Mouse (Mus musculus) CH12.LX (cell line): Measurements from ENCODE around the gene Clmn. TPM values are rescaled to one million over a fixed set of nuclear protein-coding genes. Genes with fewer than 3 reads are reported as not detected.

Experiments
- DNase-seq: peaks from one replicate; pipeline ENCODE4 v3.0.0-alpha.2; 2013; ENCODE audit errors: extremely low read depth
- H3K27ac ChIP-seq: 2 replicates; pipeline ENCODE4 v1.5.1; 2012; ENCODE audit warnings: low read depth, mild to moderate bottlenecking, control low read depth, moderate library complexity; ENCODE audit not compliant: insufficient read depth
- H3K27me3 ChIP-seq: replicated peaks from 2 replicates; pipeline ENCODE3; 2012; ENCODE audit warnings: inconsistent platforms
- H3K36me3 ChIP-seq, 2 experiments: replicated peaks in 1 of 2; 2 replicates each; pipeline versions ENCODE3 to v1.6.1; 2012; ENCODE audit warnings: inconsistent platforms in 1 of 2, low read length in 1 of 2, mild to moderate bottlenecking in 1 of 2, mixed read lengths in 1 of 2, moderate library complexity in 1 of 2; ENCODE audit not compliant: control insufficient read depth in 1 of 2, insufficient read depth in 1 of 2
- H3K4me1 ChIP-seq, 2 experiments: 2 replicates each; pipeline ENCODE4 v1.6.1; 2012; ENCODE audit warnings: inconsistent platforms in 1 of 2, moderate library complexity in 1 of 2; ENCODE audit not compliant: insufficient read depth in 2 of 2, control insufficient read depth in 1 of 2
- H3K4me2 ChIP-seq: 2 replicates; pipeline ENCODE4 v1.6.1; 2012; ENCODE audit warnings: low read depth, mild to moderate bottlenecking, control low read depth; ENCODE audit not compliant: poor library complexity, insufficient read depth, severe bottlenecking
- H3K4me3 ChIP-seq, 3 experiments: fragments of 150-350 bp in 1 of 3; sonication (generic) in 1 of 3; replicated peaks in 1 of 3; 2 replicates each; pipeline versions ENCODE3 to v1.5.1; 2011 to 2012; ENCODE audit warnings: low read depth in 2 of 3, low read length in 2 of 3, mild to moderate bottlenecking in 2 of 3, moderate library complexity in 2 of 3, control low read depth in 1 of 3, improper control_type of control experiment in 1 of 3, inconsistent platforms in 1 of 3, mixed read lengths in 1 of 3; ENCODE audit not compliant: poor library complexity in 1 of 3
- H3K79me2 ChIP-seq: replicated peaks from 2 replicates; pipeline ENCODE4 v1.6.1; 2012; ENCODE audit warnings: mild to moderate bottlenecking, moderate library complexity; ENCODE audit not compliant: control insufficient read depth, poor library complexity, insufficient read depth, severe bottlenecking; ENCODE audit errors: extremely low read depth
- H3K9ac ChIP-seq: 2 replicates; pipeline ENCODE4 v1.6.1; 2012; ENCODE audit warnings: low read depth, mild to moderate bottlenecking, control low read depth, moderate library complexity; ENCODE audit not compliant: insufficient read depth
- H3K9me3 ChIP-seq: replicated peaks from 2 replicates; pipeline ENCODE3; 2012; ENCODE audit warnings: low read length, inconsistent platforms, mixed read lengths
- BHLHE40 ChIP-seq: IDR thresholded peaks from 2 replicates; pipeline ENCODE4 v1.6.1; 2011; ENCODE audit warnings: mild to moderate bottlenecking, low read depth, low read length, improper control_type of control experiment
- CHD1 ChIP-seq: IDR thresholded peaks from 2 replicates; pipeline ENCODE4 v1.6.1; 2012; ENCODE audit warnings: low read depth, low read length, improper control_type of control experiment, inconsistent platforms
- CHD2 ChIP-seq: IDR thresholded peaks from 2 replicates; pipeline ENCODE4 v1.6.1; 2011; ENCODE audit warnings: low read length, improper control_type of control experiment
- E2F4 ChIP-seq: IDR thresholded peaks from 2 replicates; pipeline ENCODE4 v1.6.1; 2011; ENCODE audit warnings: low read depth, low read length, improper control_type of control experiment; ENCODE audit not compliant: insufficient replicate concordance
- EP300 ChIP-seq: IDR thresholded peaks from 2 replicates; pipeline ENCODE4 v1.6.1; 2011; ENCODE audit warnings: low read length, improper control_type of control experiment
- ETS1 ChIP-seq: conservative IDR thresholded peaks from 2 replicates; pipeline ENCODE4 v1.6.1; 2012; ENCODE audit warnings: low read depth, mild to moderate bottlenecking, inconsistent platforms, low read length, improper control_type of control experiment, moderate library complexity
- IRF4 ChIP-seq: IDR thresholded peaks from 2 replicates; pipeline ENCODE4 v1.6.1; 2014; ENCODE audit warnings: low read depth, mild to moderate bottlenecking, inconsistent platforms, low read length, improper control_type of control experiment
- JUND ChIP-seq: conservative IDR thresholded peaks from 2 replicates; pipeline ENCODE4 v1.6.1; 2011; ENCODE audit warnings: low read depth, low read length, improper control_type of control experiment
- MAFK ChIP-seq: IDR thresholded peaks from 2 replicates; pipeline ENCODE4 v1.6.1; 2011; ENCODE audit warnings: low read length, improper control_type of control experiment; ENCODE audit not compliant: insufficient replicate concordance
- MEF2A ChIP-seq: IDR thresholded peaks from 2 replicates; pipeline ENCODE4 v1.6.1; 2014; ENCODE audit warnings: low read depth, mild to moderate bottlenecking, inconsistent platforms, low read length, improper control_type of control experiment, borderline replicate concordance
- MXI1 ChIP-seq: IDR thresholded peaks from 2 replicates; pipeline ENCODE4 v1.6.1; 2011; ENCODE audit warnings: mild to moderate bottlenecking, low read depth, low read length, improper control_type of control experiment
- NELFE ChIP-seq: IDR thresholded peaks from 2 replicates; pipeline ENCODE4 v1.6.1; 2011; ENCODE audit warnings: low read depth, low read length, improper control_type of control experiment
- POLR2A ChIP-seq: IDR thresholded peaks from 2 replicates; pipeline ENCODE4 v1.6.1; 2011; ENCODE audit warnings: low read depth, mild to moderate bottlenecking, improper control_type of control experiment, low read length
- POLR2AphosphoS2 ChIP-seq: IDR thresholded peaks from 2 replicates; pipeline ENCODE4 v1.6.1; 2011; ENCODE audit warnings: low read depth, low read length, improper control_type of control experiment
- RAD21 ChIP-seq: IDR thresholded peaks from 2 replicates; pipeline ENCODE4 v1.6.1; 2011; ENCODE audit warnings: low read depth, mild to moderate bottlenecking, low read length, improper control_type of control experiment, moderate library complexity
- RCOR1 ChIP-seq: conservative IDR thresholded peaks from 2 replicates; pipeline ENCODE4 v1.6.1; 2012; ENCODE audit warnings: low read depth, mild to moderate bottlenecking, inconsistent platforms, low read length, improper control_type of control experiment
- SMC3 ChIP-seq: IDR thresholded peaks from 2 replicates; pipeline ENCODE4 v1.6.1; 2011; ENCODE audit warnings: low read depth, low read length, improper control_type of control experiment
- TBP ChIP-seq: conservative IDR thresholded peaks from 2 replicates; pipeline ENCODE4 v1.6.1; 2011; ENCODE audit warnings: low read depth, low read length, improper control_type of control experiment
- UBTF ChIP-seq: IDR thresholded peaks from 2 replicates; pipeline ENCODE4 v1.6.1; 2012; ENCODE audit warnings: low read depth, mild to moderate bottlenecking, inconsistent platforms, low read length, improper control_type of control experiment, moderate library complexity
- USF1 ChIP-seq: IDR thresholded peaks from 2 replicates; pipeline ENCODE4 v1.6.1; 2014; ENCODE audit warnings: low read depth, mild to moderate bottlenecking, inconsistent platforms, low read length, improper control_type of control experiment
- USF2 ChIP-seq: conservative IDR thresholded peaks from 2 replicates; pipeline ENCODE4 v1.6.1; 2011; ENCODE audit warnings: low read depth, low read length, improper control_type of control experiment
- ZC3H11A ChIP-seq: IDR thresholded peaks from 2 replicates; pipeline ENCODE4 v1.6.1; 2012; ENCODE audit warnings: low read depth, mild to moderate bottlenecking, inconsistent platforms, low read length, improper control_type of control experiment
- ZKSCAN1 ChIP-seq: IDR thresholded peaks from 2 replicates; pipeline ENCODE4 v1.6.1; 2012; ENCODE audit warnings: low read depth, inconsistent platforms, low read length, improper control_type of control experiment, borderline replicate concordance
- ZMIZ1 ChIP-seq: IDR thresholded peaks from 2 replicates; pipeline ENCODE4 v1.6.1; 2012; ENCODE audit warnings: low read depth, mild to moderate bottlenecking, inconsistent platforms, low read length, improper control_type of control experiment
- dilution Hi-C: fragments of 300-500 bp; cut with MboI; formaldehyde crosslinking; loops from 2 replicates; pipeline ENCODE4 v1.14.3; 2020; ENCODE audit warnings: low sequenced_read_pairs; ENCODE audit not compliant: extremely low pct_unique_long_range_greater_than_20kb, extremely low pct_ligation_motif_present
- in situ Hi-C: fragments of 300-500 bp; cut with MboI; formaldehyde crosslinking; loops from 3 replicates; pipeline ENCODE4 v1.14.3; 2019; ENCODE audit warnings: low sequenced_read_pairs, low pct_ligation_motif_present, low pct_unique_long_range_greater_than_20kb, mixed read lengths
- polyA plus RNA-seq: library from polyadenylated mRNA; unstranded; fragments of >175 nt; gene quantifications from 2 replicates; pipeline ENCODE4 v1.2.1, GENCODE M21; 2012; ENCODE audit warnings: low read depth; ENCODE audit not compliant: insufficient read length
- total RNA-seq, 2 experiments: library from RNA; depleted of rRNA; stranded (reverse); fragments of 300-350 nt in 1 of 2; fragments of >200 nt in 1 of 2; gene quantifications; 2 replicates each; pipeline ENCODE4 v1.2.3; 2012 to 2014

Clmn gene
- total and polyA plus RNA-seq, 3 experiments, result not detected

GRCm38 (mm10) chr12:104871987-104872386 is 7.1 kb upstream of the Clmn start:
- H3K79me2 ChIP-seq, result no peaks in the 10 kb centered on the region
- H3K27me3 ChIP-seq, result peaks cover 77% of the 10 kb centered on the region
- no peak for DNase-seq
- in situ Hi-C loops (no loop called here), dilution Hi-C loops (no loop called here)
- no peaks in the 10 kb centered on the region for H3K4me1 ChIP-seq
- H3K4me3 ChIP-seq, result no peak overlapping the region
- no peak overlapping the region for H3K4me2 ChIP-seq
- H3K36me3 ChIP-seq, result no peaks in the 10 kb centered on the region
- no peaks in the 10 kb centered on the region for H3K9me3 ChIP-seq
- H3K27ac ChIP-seq, result no peak overlapping the region
- TF ChIP-seq UBTF (no peak), USF1 (no peak), USF2 (no peak), CHD1 (no peak), POLR2A (no peak), RCOR1 (no peak), TBP (no peak), JUND (no peak), BHLHE40 (no peak), MAFK (no peak), ZC3H11A (no peak)
- H3K9ac ChIP-seq, result no peak overlapping the region

DNA sequence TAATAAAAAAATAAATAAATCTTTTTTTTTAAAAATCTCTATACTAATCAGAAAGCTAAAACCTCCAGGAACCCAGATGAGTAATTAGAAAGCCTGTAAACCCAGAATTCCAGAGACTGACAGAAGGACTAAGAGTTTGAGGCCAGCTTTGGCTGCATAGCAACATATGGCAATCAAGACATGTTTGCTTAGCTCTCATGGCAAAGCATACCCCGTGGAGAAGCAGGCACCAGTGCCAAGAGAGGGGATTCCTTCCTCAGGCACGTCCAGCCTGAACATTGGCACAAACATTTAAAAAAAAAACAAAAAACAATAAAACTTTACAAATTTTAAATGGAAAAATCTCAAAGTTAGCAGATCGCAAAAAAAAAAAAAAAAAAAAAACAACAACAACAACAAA is 4.9 kb upstream of the Clmn start:
- Histone ChIP-seq H3K9ac (no peak overlapping the region), H3K79me2 (no peaks in the 10 kb centered on the region), H3K27ac (no peak overlapping the region), H3K4me2 (no peak overlapping the region), H3K4me3 (no peak overlapping the region), H3K27me3 (peaks cover 77% of the 10 kb centered on the region), H3K36me3 (no peaks in the 10 kb centered on the region), H3K4me1 (no peaks in the 10 kb centered on the region), H3K9me3 (no peaks in the 10 kb centered on the region)
- dilution Hi-C loops, result no loop called here
- TF ChIP-seq SMC3 (no peak), MEF2A (no peak), CHD2 (no peak), POLR2AphosphoS2 (no peak), ETS1 (no peak)
- DNase-seq, result no peak
- in situ Hi-C loops, result no loop called here

- Histone ChIP-seq H3K4me2 (no peak overlapping the region), H3K27me3 (peaks cover 80% of the 10 kb centered on the region), H3K4me3 (no peak overlapping the region), H3K9ac (no peak overlapping the region), H3K27ac (no peak overlapping the region), H3K4me1 (no peaks in the 10 kb centered on the region), H3K79me2 (no peaks in the 10 kb centered on the region)
- dilution Hi-C loops, result no loop called here
- in situ Hi-C loops, result no loop called here
- DNase-seq, result no peak
- TF ChIP-seq CHD1, result no peak
- TF ChIP-seq NELFE, result no peak
- no peak for TF ChIP-seq MEF2A
- TF ChIP-seq ZMIZ1, result no peak
- no peak for TF ChIP-seq RCOR1
- TF ChIP-seq USF2, result no peak
- no peak for TF ChIP-seq SMC3
- TF ChIP-seq ZKSCAN1, result no peak
- no peak for TF ChIP-seq RAD21
- no peak for TF ChIP-seq MAFK
- no peak for TF ChIP-seq POLR2A
- no peak for TF ChIP-seq IRF4
- TF ChIP-seq USF1, result no peak
- TF ChIP-seq E2F4, result no peak
- TF ChIP-seq MXI1, result no peak
- no peak for TF ChIP-seq EP300
- TF ChIP-seq, all 38 proteins: peak for 0
- Histone ChIP-seq H3K36me3 (no peaks in the 10 kb centered on the region), H3K9me3 (no peaks in the 10 kb centered on the region)
Observed at GRCm38 (mm10) chr12:104868430-104868829, 3.6 kb upstream of the Clmn start.
